Mouse (Mus musculus): ENCODE results near the gene Neb.

The Neb gene

DNA sequence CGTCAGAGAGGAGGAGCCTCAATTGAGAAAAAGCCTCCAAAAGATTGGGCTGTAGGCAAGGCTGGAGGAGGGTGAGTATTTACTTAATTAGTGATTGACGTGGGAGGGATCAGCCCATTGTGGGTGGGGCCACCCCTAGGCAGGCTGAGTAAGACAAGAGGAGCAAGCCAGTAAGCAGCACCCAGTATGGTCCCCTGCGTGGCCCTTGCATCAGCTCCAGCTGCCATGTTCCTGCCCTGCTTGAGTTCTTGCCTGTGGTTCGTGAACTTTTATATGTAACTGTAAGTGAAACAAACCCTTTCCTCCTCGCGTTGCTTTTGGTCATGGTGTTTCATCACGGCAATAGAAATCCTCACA is at the start of gene Neb:
TSS of gene Neb (minus strand) at position 27 of the 357 bp plus-strand sequence.
- no peak for DNase-seq

DNA sequence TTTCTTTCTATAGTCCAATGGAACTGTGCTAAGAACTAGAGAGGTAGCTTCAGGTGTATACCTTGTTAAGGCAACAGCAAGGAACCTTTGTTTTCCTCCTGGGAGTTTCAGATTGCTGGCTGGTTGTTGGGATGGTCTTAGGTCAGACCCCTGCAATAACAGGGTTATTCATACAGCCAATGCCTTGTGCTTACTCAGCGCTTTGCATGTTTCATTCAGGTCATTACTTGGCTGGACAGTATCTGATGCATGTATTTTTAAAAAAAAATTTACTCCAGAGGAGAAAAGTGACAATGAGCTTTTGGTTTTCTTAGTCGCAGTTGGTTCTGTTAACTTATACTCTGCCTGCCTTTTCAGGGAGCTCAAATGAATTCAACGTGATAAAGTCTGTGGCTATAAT is 49.1 kb upstream of the Neb start:
- no peak for DNase-seq

DNA sequence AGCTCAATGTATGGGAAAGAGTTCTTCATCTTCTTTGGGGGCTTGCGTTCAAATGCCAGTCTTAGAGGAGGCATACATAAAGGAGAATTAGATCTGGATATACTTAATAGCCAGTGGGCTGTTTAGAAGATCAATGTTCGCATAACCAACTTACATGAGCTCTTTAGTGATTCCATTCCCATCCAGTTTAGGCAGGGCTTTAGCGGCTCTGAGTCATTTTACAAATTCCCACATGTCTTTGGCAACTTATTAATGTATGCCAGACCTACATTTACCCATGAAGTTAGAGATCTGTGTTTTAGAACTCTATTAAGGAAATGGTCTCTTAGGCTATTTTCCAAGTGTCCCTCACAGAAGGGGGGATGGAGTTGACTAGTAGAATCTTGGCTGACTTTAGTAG is 47.8 kb upstream of the Neb start:
- DNase-seq, result no peak

DNA sequence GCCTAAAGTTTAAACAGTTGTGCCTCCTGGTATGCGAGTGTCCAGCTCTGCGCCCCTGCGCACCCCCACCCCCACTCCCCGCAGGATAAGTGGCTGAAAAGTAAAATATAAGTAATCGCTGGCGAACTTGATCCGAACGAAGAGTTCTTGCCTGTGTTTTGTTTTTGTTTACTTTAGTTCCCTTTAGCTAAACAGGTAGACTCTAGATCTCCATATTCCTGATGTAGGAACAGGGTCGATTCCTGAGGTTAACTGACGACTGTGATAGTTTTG is 47.2 kb upstream of the Neb start:
- no peak for DNase-seq

DNA sequence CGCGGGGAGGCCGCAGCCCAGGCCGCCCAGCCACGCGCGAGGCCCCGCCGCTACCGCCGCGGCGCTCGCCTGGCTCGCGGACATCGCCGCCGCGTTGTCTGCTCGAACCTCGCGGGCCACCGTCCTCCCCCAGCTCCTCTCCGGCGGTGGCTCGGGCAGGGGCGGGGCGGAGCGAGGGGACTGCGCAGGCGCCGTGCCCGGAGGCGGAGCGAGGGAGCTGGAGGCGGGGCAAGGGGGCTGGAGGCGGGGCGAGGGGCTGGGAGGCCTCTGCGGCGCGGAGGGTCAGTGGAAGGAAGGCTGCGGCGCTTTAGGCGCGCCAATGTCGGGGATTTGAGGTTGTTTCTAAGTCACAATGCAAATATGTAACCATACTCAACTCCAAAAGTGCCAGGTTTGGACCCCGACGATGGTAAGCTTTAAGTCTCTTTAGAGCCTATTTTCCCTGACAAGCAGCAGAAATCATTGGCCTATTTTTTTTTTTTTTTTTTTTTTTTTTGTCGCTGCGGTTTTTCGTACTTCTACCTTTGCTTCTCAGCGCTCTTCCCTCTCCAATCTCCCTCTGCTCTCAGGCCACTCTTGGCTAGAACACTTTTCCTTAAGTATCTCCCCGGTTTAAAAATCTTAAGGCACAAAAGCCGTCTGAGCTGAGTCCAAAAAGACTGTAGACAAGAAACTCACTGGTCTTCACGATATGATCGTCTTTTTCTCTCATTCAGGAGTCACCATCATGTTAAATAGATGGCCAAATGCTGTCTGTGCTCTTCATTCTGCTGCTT is 46.7 kb upstream of the Neb start, which contains the start of gene Arl5a:
TSS of gene Arl5a (minus strand) at position 155 of the 776 bp plus-strand sequence.
- DNase-seq, result peak; percentile 96 to 99

DNA sequence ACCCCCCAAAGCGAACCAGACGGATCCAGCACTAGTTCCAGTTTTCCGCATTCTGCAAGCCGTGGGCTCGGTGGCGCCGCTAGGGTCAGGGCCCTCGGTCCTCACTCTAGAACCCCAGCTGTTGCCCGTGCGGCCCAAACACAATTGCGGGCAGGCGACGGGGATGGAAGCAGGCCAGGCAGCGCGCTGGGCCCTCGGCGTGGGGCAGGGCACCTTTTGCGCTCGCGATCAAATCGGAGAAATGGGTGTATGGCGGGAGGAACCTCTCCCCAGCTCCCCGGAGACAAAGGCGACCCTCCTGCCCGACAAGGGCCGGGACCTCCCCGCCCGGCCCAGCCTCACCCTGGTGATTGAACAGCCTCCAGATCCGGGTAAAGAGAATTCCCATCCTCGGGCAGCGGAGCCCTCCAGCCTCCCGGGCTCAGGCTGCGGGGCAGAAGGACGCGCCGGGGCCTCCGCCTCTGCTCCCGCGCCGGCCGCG is 46.0 kb upstream of the Neb start:
- peak in 1 of 2 experiments; percentile 66 for DNase-seq

DNA sequence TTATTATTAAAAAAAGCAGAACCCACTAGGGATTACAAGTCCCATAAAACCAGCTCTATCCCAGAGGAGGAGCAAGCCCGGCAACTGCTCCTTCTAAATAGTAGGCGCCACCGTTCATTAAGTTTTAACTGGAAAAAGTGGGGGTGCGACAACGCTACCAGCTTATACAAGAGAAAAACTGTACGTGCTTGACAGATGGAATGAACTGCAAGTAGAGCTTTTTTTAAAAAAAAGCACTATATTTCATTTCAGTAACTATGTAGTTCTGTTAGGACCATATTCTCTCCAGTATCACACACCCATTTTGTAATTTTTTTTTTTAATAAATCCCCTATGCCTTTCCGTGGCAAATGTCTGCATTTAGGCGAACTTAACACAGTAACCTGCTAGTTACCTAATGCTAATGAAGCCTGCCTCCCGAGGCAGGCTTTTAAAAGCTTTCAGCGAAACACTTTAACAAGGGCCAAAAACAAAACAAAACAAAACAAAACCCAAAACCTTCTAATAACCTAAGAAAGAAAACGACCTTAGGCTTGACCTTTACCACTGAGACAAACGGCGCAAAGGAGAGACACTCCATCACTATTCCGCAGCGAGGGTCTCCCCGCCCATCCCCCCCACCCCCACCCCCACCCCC is 45.5 kb upstream of the Neb start:
- DNase-seq, result no peak

DNA sequence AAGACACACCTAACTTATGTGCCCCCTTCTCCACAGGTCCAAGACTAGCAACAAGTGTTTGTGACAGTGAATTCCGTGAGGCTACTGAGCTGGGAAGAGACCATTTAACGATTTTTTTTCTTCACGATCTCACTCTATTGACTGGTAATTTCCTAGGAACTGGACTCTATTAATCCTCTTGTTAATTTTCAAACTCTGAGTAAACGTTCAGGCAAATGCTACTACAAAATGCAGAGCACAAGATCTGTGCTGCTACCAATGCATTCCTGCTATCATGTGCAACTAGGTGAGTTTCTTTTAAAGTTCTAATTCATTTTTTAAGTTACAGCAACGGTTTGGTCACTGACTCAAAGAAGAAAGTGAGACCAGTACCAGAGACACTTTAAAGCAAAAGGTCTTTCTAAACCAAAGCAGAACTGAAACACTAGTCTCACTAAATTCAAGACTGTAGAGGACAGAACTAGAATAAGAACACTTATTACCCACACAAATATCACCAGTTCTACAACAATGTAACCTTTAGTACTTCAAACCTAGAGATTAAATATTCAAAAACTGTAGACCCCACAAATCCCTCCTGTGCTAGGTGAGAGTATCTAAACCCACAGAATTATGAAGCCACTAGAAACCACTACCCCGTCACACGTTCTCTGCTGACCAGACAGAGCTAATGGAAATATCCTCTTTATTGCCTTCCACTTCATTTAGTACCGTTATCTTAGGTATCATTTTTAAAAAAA is 44.8 kb upstream of the Neb start:
- no peak for DNase-seq

DNA sequence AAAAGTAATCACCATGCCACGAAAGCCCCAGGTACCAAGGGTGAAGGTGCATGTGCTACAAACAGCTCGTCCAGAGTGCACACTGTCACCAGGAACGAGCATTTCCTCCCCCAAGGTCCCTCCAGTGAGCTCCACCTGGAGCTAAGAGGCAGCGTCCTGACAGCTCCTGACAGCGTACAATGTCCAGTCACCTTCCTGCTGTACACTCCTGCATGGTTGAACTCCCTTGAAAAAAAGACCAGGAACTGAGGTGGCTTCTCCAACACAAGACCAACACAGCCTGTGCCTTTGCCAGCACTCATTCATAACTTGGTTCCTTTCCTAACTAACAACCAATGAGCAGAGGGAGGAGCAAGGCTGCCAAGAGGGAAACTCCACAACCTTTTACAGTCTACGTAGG is 42.9 kb upstream of the Neb start:
- DNase-seq, result no peak

DNA sequence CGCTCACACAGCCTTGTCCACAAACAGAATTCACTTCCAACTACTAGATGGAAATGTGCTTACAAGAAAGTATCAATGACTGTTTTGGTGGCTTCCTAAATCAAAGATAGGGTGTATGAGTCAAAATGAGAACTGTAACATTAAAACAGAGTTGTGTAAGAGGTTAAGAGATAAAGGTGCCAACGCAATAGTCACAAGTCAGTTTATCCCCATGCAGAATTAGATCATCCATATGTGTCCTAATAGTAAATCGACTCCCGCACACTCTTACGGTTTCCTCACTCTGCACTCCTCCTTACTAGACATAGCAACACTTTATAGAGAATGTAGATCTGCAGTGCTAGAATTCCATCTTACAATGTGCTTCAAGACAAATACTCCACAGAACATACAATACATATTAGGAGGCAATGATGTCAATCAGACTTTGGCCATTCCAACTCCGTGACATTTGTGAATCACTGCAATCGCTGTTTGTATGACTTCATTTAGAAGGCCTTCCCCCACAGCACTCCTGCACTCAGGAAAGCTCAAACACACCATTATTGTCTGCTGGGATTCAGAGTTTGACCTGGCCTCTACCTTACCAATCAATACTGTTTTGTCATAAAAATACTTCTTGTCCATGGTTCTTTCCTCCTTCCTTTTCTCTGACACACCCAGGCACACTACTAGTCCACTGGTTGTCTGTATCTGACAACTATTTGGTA is 41.9 kb upstream of the Neb start:
- DNase-seq, result no peak

DNA sequence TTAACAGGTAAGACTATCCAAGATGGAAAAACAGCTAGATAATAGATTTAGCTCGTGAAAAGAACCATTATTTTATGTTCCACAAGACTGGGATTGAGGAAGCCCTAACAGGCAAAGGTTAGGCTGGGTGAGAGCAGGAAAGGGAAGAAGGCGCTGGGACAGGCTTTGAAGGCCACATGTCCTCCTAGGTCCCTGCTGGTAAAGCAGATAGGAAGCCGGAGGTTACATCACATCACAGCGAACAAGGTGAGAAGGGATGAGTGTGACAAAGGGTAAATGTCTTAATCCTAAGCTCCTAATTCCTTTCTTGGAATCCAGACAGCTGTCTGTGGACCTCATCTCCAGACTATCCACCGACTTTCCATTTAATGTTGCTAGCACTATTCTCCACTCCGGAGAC is 41.0 kb upstream of the Neb start:
- no peak for DNase-seq

DNA sequence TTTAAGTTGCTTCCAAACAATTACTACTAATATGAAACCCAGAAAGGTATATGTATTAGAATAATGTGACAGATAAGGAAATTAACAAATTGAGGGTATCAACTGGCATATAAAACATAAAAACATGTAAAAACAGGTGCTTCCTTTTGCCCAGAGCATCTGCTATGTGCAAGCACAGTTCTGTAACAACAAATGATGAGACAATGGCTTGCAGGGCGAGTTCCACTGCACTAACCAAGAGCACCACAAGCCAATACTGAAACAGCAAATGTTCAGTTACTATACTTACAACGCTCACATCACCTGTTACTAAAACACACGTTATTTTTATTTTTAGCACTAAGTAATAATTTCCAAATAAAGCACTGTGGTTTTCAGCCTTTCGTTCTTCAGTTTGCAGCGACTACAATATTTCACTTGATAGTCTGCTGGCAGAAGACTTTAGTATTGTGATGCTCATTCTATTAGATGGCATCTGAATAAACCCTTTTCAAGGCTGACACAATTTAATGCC is 34.3 kb upstream of the Neb start:
- no peak for DNase-seq

DNA sequence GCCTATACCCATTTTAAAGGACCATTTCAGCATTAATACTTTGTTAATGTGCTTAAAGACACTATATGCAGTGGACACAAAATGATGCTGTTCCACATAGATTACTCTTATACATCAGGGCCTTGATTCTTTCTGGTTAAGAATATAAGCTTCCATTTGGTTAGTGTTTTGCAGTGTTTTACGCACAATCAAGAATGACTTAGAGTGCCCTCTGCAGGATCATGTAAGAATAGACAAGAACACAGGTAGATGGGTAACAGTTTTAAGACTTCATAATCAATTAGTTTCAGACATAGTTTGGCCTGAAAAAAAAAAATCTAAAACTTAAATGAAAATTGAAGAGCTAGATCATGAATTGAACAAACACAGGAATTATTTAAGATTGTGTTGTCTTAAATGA is 28.2 kb upstream of the Neb start:
- DNase-seq, result no peak

DNA sequence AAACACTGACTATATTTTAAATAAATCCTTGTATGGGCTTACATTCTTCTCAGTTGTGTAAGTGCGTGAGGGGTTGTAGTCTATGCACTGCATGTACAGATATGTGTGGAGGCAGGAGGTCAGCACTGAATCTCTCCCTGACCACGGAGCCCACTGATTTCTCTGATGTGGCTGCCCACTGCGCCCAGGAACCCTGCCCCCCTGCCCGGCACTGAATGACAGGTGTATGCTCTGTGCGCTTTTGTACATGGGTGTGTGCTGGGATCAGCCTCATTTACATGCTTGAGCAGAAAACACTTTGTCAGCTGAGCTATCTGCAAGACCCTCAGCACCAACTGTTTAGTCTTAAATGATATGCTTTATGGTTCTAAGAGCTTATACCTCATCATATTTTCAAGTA is 27.0 kb upstream of the Neb start:
- DNase-seq, result no peak

DNA sequence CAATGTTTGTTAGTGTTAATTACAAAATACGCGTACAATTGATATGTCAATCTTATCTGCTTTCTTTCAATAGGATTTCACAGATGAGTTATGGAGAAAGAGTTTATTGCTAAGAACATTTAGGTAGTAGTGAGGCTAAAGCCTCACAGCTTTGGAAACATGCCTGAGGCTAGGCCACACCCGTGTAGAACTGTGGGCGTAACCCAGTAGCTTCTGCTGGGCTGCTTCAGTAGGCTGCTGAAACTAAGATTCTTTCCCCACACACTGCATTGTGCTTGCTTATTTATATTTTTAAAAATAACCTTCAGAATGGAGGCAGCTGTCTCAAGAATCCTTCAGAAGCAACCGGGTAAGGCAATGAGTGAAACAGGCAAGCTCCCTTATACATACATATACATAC is 16.3 kb upstream of the Neb start:
- no peak for DNase-seq

DNA sequence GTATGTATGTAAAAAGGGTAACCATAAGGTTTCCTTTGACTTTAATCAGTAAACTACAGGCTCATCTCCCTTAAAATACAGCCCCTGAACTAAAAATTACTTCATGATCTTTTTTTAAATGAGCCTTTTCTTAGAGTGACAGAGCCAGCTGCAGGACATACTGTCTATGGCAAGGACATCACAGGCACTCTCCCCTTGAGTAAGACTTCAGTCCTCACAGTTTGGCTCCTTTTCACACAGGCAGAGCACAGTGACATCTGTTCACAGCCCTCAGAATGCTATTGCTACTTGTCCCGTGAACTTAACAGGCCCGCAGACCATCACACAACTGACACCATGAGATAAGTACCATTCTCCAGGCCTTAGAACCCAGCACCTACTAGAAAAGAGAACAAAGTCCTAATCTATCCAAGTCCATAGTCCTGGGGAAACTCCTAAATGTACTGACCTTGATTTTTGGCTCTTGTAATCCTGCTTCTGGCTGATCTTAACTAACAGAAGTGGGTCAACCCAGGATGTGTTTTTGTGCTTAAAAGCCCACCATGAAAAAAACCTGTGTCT is 12.2 kb upstream of the Neb start:
- DNase-seq, result no peak

DNA sequence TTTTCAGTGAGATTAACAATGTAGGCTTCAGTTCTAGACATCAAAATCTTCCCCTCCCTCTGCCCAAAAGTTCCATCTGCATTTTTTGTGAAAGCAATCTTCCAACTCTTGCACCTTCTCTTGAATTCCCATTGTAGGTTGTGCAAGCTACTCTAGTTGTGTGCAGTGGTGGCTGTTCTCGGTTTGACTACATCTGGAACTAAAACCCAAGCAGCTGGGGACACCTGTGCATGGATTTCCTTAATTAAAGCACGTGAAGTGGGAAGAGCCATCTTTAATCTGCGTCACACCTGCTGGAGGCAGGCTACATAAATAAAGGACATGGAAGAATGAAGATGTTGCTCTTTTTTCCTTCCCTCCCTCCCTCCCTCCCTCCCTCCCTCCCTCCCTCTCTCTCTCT is 11.7 kb upstream of the Neb start:
- DNase-seq, result no peak

DNA sequence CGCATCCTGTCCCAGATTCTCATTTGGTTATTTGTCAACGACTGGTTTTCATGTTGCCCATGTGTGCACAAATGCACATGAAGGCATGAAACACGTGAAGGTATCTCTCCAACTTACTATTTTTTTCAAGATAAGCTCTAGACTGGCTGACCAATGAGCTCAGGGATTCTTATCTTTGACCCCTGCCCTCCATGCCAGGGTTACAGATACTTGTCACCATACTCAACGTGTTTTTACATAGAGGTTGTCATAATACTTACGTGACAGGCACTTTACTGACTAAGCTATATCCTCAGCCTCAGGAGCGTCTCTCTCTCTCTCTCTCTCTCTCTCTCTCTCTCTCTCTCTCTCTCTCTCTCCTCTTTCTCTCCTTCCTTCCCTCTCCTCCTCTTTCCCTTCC is 8.2 kb upstream of the Neb start:
- no peak for DNase-seq

DNA sequence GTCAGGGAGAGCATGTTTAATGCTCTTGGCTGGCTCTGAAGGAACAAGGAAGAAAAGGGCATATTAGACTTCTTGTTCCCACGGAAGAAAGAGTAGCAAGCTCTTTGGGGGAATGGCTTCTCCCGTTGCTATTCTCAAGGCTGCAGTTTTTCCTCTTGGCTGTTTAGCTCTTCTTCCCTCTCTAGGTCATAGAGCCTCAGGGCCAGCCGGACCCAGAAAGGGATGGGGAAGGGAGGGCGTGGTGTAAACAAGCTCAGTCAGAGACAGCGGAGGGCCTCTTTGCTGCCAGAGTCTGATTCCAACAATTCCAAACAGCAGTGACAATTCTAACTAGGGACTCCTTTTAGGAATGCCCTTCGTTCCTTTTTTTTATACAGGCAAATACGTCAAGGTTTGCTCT is 7.8 kb upstream of the Neb start:
- no peak for DNase-seq

DNA sequence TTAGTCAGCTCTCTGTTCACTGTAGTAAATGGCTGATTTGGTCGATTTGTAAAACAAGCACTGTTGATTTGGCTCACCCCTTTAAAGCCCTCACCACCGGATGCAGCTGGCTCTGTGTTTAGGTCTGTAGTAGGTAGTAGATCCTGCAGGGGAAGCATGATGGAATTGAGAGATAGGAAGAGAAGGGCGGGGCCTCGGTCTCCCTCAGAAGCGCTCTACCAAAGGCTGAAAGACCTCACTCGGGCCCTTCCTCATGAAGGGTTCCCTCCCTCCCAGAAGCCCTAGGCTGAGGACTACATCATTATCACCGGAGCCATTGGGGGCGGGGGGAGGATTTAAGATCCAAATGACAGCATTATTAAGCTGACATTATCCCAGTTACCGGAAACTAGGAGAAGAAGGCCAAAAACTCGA is 581 bp upstream of the Neb start:
- DNase-seq, result no peak

DNA sequence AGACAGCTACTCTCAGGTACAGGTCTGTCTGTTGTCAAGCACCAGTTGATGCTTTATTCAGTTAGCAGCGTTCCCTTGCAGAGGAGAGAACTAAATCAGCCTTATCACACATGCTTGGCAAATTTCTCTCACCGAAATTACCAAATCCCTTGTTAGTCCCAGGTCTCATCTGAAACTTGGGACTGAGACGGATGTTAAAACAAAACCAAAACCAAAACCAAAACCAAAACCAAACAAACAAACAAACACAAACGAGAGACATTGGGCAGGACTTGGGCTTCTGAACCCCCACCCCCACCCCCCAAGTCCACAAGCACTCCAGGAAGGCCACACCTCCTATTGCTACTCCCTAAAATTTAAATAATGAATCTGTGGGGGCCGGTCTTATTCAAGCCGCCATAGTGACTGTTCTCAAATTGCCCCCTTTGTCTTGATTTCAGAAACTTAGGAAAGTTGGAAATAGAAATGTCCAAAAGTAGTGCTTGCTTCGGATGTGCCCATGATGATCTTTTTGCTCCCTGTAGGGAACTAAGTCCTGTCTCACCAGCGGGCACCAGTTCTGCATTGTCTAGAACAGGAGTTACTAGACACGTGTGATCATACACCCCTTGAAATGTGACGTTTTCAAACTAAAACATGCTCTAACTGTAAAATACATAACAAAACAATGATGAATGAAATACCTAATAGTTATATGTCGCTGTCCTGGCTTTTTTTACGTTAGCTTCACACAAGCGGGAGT is 397 bp downstream of the Neb start:
- no peak for DNase-seq

DNA sequence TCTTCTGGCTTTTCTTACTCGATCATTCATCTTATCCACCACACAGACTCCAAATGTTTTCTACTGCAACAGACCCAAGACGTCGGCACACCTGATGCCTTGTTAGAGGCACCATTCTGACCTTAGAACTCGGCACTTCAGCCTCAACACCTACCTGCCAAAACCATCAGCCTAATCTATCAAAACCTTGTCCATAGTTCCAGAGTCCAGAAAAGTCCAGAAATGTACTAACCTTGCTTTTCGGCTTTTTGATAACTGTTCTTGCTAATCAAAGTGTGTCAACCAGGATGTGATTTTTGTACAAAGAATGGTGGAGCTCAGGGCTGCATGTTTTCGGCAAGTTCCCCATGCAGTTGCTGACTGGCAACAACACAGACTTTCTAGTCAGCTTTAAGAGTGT is 3.6 kb downstream of the Neb start:
- no peak for DNase-seq
